Mouse (Mus musculus): Measurements from ENCODE around the gene Ube2c. TPM values are rescaled to one million over a fixed set of nuclear protein-coding genes. Genes with fewer than 3 reads are reported as not detected.

Ube2c gene
- polyA plus RNA-seq, 1 experiment from 2014 or later: 69.0 TPM

GRCm38 (mm10) chr2:164758692-164759091 lies 11.0 kb upstream of the Ube2c start:
- no peak overlapping the region for H3K4me3 ChIP-seq (ENCODE audit: low read length)
- no peak overlapping the region for H3K27ac ChIP-seq (ENCODE audit: low read depth, low read length)
- H3K9ac ChIP-seq (ENCODE audit: low read depth, low read length): no peak overlapping the region
- H3K36me3 ChIP-seq (ENCODE audit: control insufficient read depth, insufficient read depth, low read length): peaks cover 53% of the 10 kb centered on the region
- H3K9me3 ChIP-seq (ENCODE audit: control insufficient read depth, low read length): no peaks in the 10 kb centered on the region
- H3K27me3 ChIP-seq (replicated peaks; ENCODE audit: control insufficient read depth, insufficient read depth, low read length): no peaks in the 10 kb centered on the region
- no peak for ATAC-seq
- H3K4me2 ChIP-seq (ENCODE audit: low read length): no peak overlapping the region
- H3K4me1 ChIP-seq (ENCODE audit: control insufficient read depth, insufficient read depth, low read depth, low read length): no peaks in the 10 kb centered on the region
- WGBS: 83% methylated on average over 1 of the region's 1 CpGs

- no peak overlapping the region for H3K4me3 ChIP-seq (ENCODE audit: low read length)
- no peak for ATAC-seq
- no peak overlapping the region for H3K9ac ChIP-seq (ENCODE audit: low read depth, low read length)
- no peaks in the 10 kb centered on the region for H3K27me3 ChIP-seq (replicated peaks; ENCODE audit: control insufficient read depth, insufficient read depth, low read length)
- 92% methylated on average over 4 of the region's 4 CpGs for WGBS
- no peaks in the 10 kb centered on the region for H3K9me3 ChIP-seq (ENCODE audit: control insufficient read depth, low read length)
- peaks cover 48% of the 10 kb centered on the region for H3K36me3 ChIP-seq (ENCODE audit: control insufficient read depth, insufficient read depth, low read length)
- H3K4me1 ChIP-seq (ENCODE audit: control insufficient read depth, insufficient read depth, low read depth, low read length): no peaks in the 10 kb centered on the region
- no peak overlapping the region for H3K4me2 ChIP-seq (ENCODE audit: low read length)
- H3K27ac ChIP-seq (ENCODE audit: low read depth, low read length): no peak overlapping the region
Observed at GRCm38 (mm10) chr2:164760059-164760833, 9.5 kb upstream of the Ube2c start.

GRCm38 (mm10) chr2:164761502-164761901 lies 8.2 kb upstream of the Ube2c start:
- H3K27ac ChIP-seq (ENCODE audit: low read depth, low read length): no peak overlapping the region
- H3K9ac ChIP-seq (ENCODE audit: low read depth, low read length): no peak overlapping the region
- no peaks in the 10 kb centered on the region for H3K27me3 ChIP-seq (replicated peaks; ENCODE audit: control insufficient read depth, insufficient read depth, low read length)
- H3K4me3 ChIP-seq (ENCODE audit: low read length): no peak overlapping the region
- 86% methylated on average over 2 of the region's 2 CpGs for WGBS
- no peak overlapping the region for H3K4me2 ChIP-seq (ENCODE audit: low read length)
- H3K36me3 ChIP-seq (ENCODE audit: control insufficient read depth, insufficient read depth, low read length): peaks cover 46% of the 10 kb centered on the region
- no peaks in the 10 kb centered on the region for H3K9me3 ChIP-seq (ENCODE audit: control insufficient read depth, low read length)
- ATAC-seq: peak; percentile 58; the same call in 1 of the 2 replicates
- H3K4me1 ChIP-seq (ENCODE audit: control insufficient read depth, insufficient read depth, low read depth, low read length): no peaks in the 10 kb centered on the region

- Histone ChIP-seq H3K9ac (ENCODE audit: low read depth, low read length) (no peak overlapping the region), H3K4me1 (ENCODE audit: control insufficient read depth, insufficient read depth, low read depth, low read length) (no peaks in the 10 kb centered on the region), H3K4me3 (ENCODE audit: low read length) (no peak overlapping the region), H3K36me3 (ENCODE audit: control insufficient read depth, insufficient read depth, low read length) (peaks cover 45% of the 10 kb centered on the region), H3K9me3 (ENCODE audit: control insufficient read depth, low read length) (no peaks in the 10 kb centered on the region), H3K27ac (ENCODE audit: low read depth, low read length) (no peak overlapping the region), H3K4me2 (ENCODE audit: low read length) (no peak overlapping the region), H3K27me3 (replicated peaks; ENCODE audit: control insufficient read depth, insufficient read depth, low read length) (no peaks in the 10 kb centered on the region)
- WGBS: 93% methylated on average over 4 of the region's 4 CpGs
- ATAC-seq: no peak
Observed at GRCm38 (mm10) chr2:164761971-164762370, 7.7 kb upstream of the Ube2c start.

- no peak for ATAC-seq
- Histone ChIP-seq H3K27me3 (replicated peaks; ENCODE audit: control insufficient read depth, insufficient read depth, low read length) (no peaks in the 10 kb centered on the region), H3K4me2 (ENCODE audit: low read length) (no peak overlapping the region), H3K36me3 (ENCODE audit: control insufficient read depth, insufficient read depth, low read length) (peaks cover 46% of the 10 kb centered on the region), H3K9ac (ENCODE audit: low read depth, low read length) (no peak overlapping the region), H3K4me3 (ENCODE audit: low read length) (no peak overlapping the region), H3K27ac (ENCODE audit: low read depth, low read length) (no peak overlapping the region), H3K9me3 (ENCODE audit: control insufficient read depth, low read length) (no peaks in the 10 kb centered on the region), H3K4me1 (ENCODE audit: control insufficient read depth, insufficient read depth, low read depth, low read length) (no peaks in the 10 kb centered on the region)
- 92% methylated on average over 7 of the region's 7 CpGs for WGBS
Observed at GRCm38 (mm10) chr2:164762593-164762992, 7.1 kb upstream of the Ube2c start.

GRCm38 (mm10) chr2:164765841-164766240 lies 3.9 kb upstream of the Ube2c start:
- H3K27ac ChIP-seq (ENCODE audit: low read depth, low read length): no peak overlapping the region
- no peak overlapping the region for H3K9ac ChIP-seq (ENCODE audit: low read depth, low read length)
- H3K4me2 ChIP-seq (ENCODE audit: low read length): no peak overlapping the region
- H3K36me3 ChIP-seq (ENCODE audit: control insufficient read depth, insufficient read depth, low read length): peaks cover 40% of the 10 kb centered on the region
- no peak overlapping the region for H3K4me3 ChIP-seq (ENCODE audit: low read length)
- 82% methylated on average over 3 of the region's 3 CpGs for WGBS
- H3K9me3 ChIP-seq (ENCODE audit: control insufficient read depth, low read length): no peaks in the 10 kb centered on the region
- ATAC-seq: no peak
- H3K27me3 ChIP-seq (replicated peaks; ENCODE audit: control insufficient read depth, insufficient read depth, low read length): no peaks in the 10 kb centered on the region
- H3K4me1 ChIP-seq (ENCODE audit: control insufficient read depth, insufficient read depth, low read depth, low read length): peaks cover 6% of the 10 kb centered on the region

- 94% methylated on average over 15 of the region's 15 CpGs for WGBS
- Histone ChIP-seq H3K36me3 (ENCODE audit: control insufficient read depth, insufficient read depth, low read length) (peaks cover 33% of the 10 kb centered on the region), H3K4me1 (ENCODE audit: control insufficient read depth, insufficient read depth, low read depth, low read length) (peaks cover 6% of the 10 kb centered on the region), H3K4me2 (ENCODE audit: low read length) (no peak overlapping the region), H3K9ac (ENCODE audit: low read depth, low read length) (no peak overlapping the region), H3K9me3 (ENCODE audit: control insufficient read depth, low read length) (no peaks in the 10 kb centered on the region), H3K4me3 (ENCODE audit: low read length) (no peak overlapping the region), H3K27ac (ENCODE audit: low read depth, low read length) (no peak overlapping the region), H3K27me3 (replicated peaks; ENCODE audit: control insufficient read depth, insufficient read depth, low read length) (no peaks in the 10 kb centered on the region)
- no peak for ATAC-seq
Observed at GRCm38 (mm10) chr2:164767812-164768540, 1.7 kb upstream of the Ube2c start.

GRCm38 (mm10) chr2:164770279-164770678 lies 581 bp downstream of the Ube2c start:
- WGBS: 5% methylated on average over 15 of the region's 15 CpGs
- ATAC-seq: no peak
- peaks cover 6% of the 10 kb centered on the region for H3K4me1 ChIP-seq (ENCODE audit: control insufficient read depth, insufficient read depth, low read depth, low read length)
- H3K9me3 ChIP-seq (ENCODE audit: control insufficient read depth, low read length): no peaks in the 10 kb centered on the region
- peak overlapping the region; percentile 67 for H3K4me3 ChIP-seq (ENCODE audit: low read length)
- peak overlapping the region; percentile 98 for H3K4me2 ChIP-seq (ENCODE audit: low read length)
- H3K9ac ChIP-seq (ENCODE audit: low read depth, low read length): peak overlapping the region; percentile 63
- no peak overlapping the region for H3K27ac ChIP-seq (ENCODE audit: low read depth, low read length)
- no peaks in the 10 kb centered on the region for H3K27me3 ChIP-seq (replicated peaks; ENCODE audit: control insufficient read depth, insufficient read depth, low read length)
- peaks cover 26% of the 10 kb centered on the region for H3K36me3 ChIP-seq (ENCODE audit: control insufficient read depth, insufficient read depth, low read length)

GRCm38 (mm10) chr2:164771123-164771522 lies 1.4 kb downstream of the Ube2c start:
- Histone ChIP-seq H3K27ac (ENCODE audit: low read depth, low read length) (no peak overlapping the region), H3K9ac (ENCODE audit: low read depth, low read length) (no peak overlapping the region), H3K4me2 (ENCODE audit: low read length) (peak overlapping the region; percentile 98), H3K4me1 (ENCODE audit: control insufficient read depth, insufficient read depth, low read depth, low read length) (peaks cover 6% of the 10 kb centered on the region), H3K27me3 (replicated peaks; ENCODE audit: control insufficient read depth, insufficient read depth, low read length) (no peaks in the 10 kb centered on the region), H3K9me3 (ENCODE audit: control insufficient read depth, low read length) (no peaks in the 10 kb centered on the region), H3K4me3 (ENCODE audit: low read length) (peak overlapping the region; percentile 67), H3K36me3 (ENCODE audit: control insufficient read depth, insufficient read depth, low read length) (peaks cover 19% of the 10 kb centered on the region)
- 78% methylated on average over 8 of the region's 8 CpGs for WGBS
- ATAC-seq: no peak

Measured in hindbrain, embryonic 16.5 days (tissue).